Mouse (Mus musculus) stomach, postnatal 0 days (tissue): ENCODE data around the gene Baiap2. TPM values are rescaled to one million over a fixed set of nuclear protein-coding genes. Genes with fewer than 3 reads are reported as not detected.
A peak's percentile ranks its signal among the peaks of the same experiment; 100 is the strongest.

Source experiments
- ATAC-seq: fragments of 200-750 bp; cut with Nextera tagmentation; 2 replicates; pipeline ENCODE4 v1.8.0; 2017; ENCODE audit not compliant: low FRiP score, low TSS enrichment
- DNase-seq: peaks from one replicate; pipeline ENCODE4 v3.0.0-alpha.2; 2016; ENCODE audit warnings: low spot score
- H3K27ac ChIP-seq: fragments of 300-500 bp; sonication (generic); replicated peaks from 2 replicates; pipeline ENCODE4 v1.5.1; 2014; ENCODE audit warnings: mild to moderate bottlenecking, control low read depth
- H3K27me3 ChIP-seq: fragments of 300-500 bp; sonication (generic); 2 replicates; pipeline ENCODE4 v1.6.1; 2014; ENCODE audit warnings: low read length; ENCODE audit not compliant: control insufficient read depth, insufficient read depth
- H3K36me3 ChIP-seq: fragments of 300-500 bp; sonication (generic); 2 replicates; pipeline ENCODE4 v1.6.1; 2014; ENCODE audit warnings: low read length, mixed read lengths; ENCODE audit not compliant: control insufficient read depth, insufficient read depth
- H3K4me1 ChIP-seq: fragments of 300-500 bp; sonication (generic); replicated peaks from 2 replicates; pipeline ENCODE4 v1.6.1; 2014; ENCODE audit warnings: antibody characterized with exemption; ENCODE audit not compliant: control insufficient read depth, insufficient read depth
- H3K4me2 ChIP-seq: fragments of 300-500 bp; sonication (generic); replicated peaks from 2 replicates; pipeline ENCODE4 v1.6.1; 2014; ENCODE audit warnings: low read depth, mild to moderate bottlenecking, control low read depth, moderate library complexity
- H3K4me3 ChIP-seq: fragments of 300-500 bp; sonication (generic); 2 replicates; pipeline ENCODE4 v1.5.1; 2014; ENCODE audit warnings: low read depth, low read length, control low read depth
- H3K9ac ChIP-seq: fragments of 300-500 bp; sonication (generic); 2 replicates; pipeline ENCODE4 v1.6.1; 2014; ENCODE audit warnings: mild to moderate bottlenecking, low read length, control low read depth, mixed read lengths
- H3K9me3 ChIP-seq: fragments of 300-500 bp; sonication (generic); 2 replicates; pipeline ENCODE4 v1.6.1; 2016; ENCODE audit warnings: low read length; ENCODE audit not compliant: control insufficient read depth
- CTCF ChIP-seq: IDR thresholded peaks from 2 replicates; pipeline ENCODE4 v1.5.1; 2016; ENCODE audit warnings: antibody characterized with exemption, low read depth, mild to moderate bottlenecking, moderate library complexity
- EP300 ChIP-seq: optimal IDR thresholded peaks from 2 replicates; pipeline ENCODE3; 2016; ENCODE audit warnings: antibody characterized with exemption
- WGBS: fragments of 180-500 bp; shearing (Covaris S2); extraction: QIAGEN DNeasy Blood & Tissue Kit; methylation state at CpG from one replicate; pipeline ENCODE4 v1.1.7; 2014; 5-methylcytosine and 5-hydroxymethylcytosine counted together
- polyA plus RNA-seq: library from polyadenylated mRNA; unstranded; fragments of >200 nt; fragmentation: Nextera tagmentation; extraction: Ambion mirVana; gene quantifications from 2 replicates; pipeline ENCODE4 v1.2.1, GENCODE M21; 2015

Gene Baiap2
- polyA plus RNA-seq, 1 experiment from 2014 or later, result 35.1 TPM

DNA sequence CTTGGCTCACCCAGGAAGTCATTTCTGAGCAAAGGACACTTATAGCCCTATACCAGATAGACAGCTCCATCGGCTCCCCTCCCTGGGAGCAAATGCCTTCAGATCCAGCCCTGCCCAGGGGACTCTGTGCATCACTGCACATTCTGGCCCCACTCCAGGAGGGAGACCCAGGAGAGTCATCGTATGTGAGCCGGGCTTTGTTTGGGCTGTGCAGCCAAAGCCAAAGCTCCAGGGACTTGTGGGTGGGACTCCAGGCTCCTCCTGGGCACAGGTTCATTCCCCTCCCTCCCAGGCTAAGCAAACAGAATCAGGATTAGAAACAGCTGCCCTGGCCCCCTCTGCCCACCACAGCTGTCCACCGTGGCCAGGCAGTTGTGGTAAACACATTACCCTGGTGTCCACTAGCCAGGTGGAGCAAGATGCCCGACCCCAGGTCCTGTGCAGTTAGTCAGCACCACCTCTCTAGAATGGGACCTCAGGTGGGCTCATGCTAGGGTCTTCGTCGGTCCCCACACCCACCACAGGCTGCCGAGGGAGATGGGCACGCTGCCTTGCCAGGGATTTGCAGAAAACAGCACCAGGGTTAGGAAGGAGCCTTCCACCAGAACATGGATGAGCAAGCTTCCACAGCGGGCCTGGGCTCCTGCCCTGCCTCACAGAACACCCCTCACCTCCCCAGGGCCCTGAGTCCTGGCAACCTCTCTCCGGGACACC lies 103.4 kb downstream of the Baiap2 start:
- Histone ChIP-seq H3K4me2 (peak overlapping the region; percentile 95), H3K9ac (peak overlapping the region; percentile 65), H3K27ac (peak overlapping the region; percentile 35; the same call in 1 of the 2 replicates), H3K9me3 (no peaks in the 10 kb centered on the region), H3K27me3 (no peaks in the 10 kb centered on the region), H3K4me1 (peaks cover 6% of the 10 kb centered on the region), H3K36me3 (no peaks in the 10 kb centered on the region), H3K4me3 (peak overlapping the region; percentile 53)
- ATAC-seq (no peak), DNase-seq (no peak)
- 31% methylated on average over 11 of the region's 11 CpGs for WGBS
- no peak for TF ChIP-seq EP300

DNA sequence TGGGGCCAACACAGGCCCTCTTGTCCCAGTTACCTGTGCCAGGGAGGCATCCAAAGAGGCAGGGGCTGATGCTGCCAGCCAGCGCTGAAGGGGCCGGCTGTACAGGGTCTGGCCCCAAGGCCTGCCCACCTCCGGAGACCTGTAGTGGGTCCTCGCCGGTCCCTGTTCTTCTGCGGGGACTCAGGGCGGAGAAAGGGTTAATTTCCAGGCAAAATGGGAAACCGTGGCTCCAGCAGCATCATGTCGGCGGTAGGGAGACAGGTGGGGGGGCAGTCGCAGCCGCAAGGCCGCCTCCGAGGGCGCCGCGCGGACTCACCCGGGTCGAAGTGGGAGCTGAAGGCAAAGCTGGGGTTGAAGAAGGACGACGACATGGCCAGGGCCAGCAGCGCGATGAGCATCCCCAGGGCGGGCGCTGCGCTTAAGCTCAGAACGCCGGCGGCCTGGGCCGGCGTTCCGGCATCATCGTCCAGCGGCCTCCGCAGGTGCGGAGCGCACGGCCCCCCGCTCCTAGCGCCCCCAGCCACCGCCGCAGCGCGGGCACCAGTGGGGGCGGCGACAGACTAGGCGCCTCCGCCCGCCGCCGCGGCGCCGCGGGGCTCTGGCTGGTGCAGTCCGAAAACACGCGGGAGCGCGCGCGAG lies 104.1 kb downstream of the Baiap2 start, which contains the start of gene Aatk:
Gene Aatk (minus strand): TSS at position 615 of the 639 bp plus-strand sequence.
- H3K4me3 ChIP-seq, result peak within 1 kb of the TSS; percentile 53
- H3K27ac ChIP-seq, result peak within 1 kb of the TSS; percentile 35; the same call in 1 of the 2 replicates
- H3K4me1 ChIP-seq, result peaks cover 6% of the 10 kb centered on the region
- H3K4me2 ChIP-seq, result peak within 1 kb of the TSS; percentile 95
- no peak for ATAC-seq
- TF ChIP-seq EP300 (no peak), CTCF (no peak)
- H3K9ac ChIP-seq, result peak within 1 kb of the TSS; percentile 65
- no peaks in the 10 kb centered on the region for H3K9me3 ChIP-seq
- no peaks in the 10 kb centered on the region for H3K27me3 ChIP-seq
- WGBS, result 2% methylated on average over 35 of the region's 63 CpGs
- DNase-seq, result no peak
- H3K36me3 ChIP-seq, result no peaks in the 10 kb centered on the region

DNA sequence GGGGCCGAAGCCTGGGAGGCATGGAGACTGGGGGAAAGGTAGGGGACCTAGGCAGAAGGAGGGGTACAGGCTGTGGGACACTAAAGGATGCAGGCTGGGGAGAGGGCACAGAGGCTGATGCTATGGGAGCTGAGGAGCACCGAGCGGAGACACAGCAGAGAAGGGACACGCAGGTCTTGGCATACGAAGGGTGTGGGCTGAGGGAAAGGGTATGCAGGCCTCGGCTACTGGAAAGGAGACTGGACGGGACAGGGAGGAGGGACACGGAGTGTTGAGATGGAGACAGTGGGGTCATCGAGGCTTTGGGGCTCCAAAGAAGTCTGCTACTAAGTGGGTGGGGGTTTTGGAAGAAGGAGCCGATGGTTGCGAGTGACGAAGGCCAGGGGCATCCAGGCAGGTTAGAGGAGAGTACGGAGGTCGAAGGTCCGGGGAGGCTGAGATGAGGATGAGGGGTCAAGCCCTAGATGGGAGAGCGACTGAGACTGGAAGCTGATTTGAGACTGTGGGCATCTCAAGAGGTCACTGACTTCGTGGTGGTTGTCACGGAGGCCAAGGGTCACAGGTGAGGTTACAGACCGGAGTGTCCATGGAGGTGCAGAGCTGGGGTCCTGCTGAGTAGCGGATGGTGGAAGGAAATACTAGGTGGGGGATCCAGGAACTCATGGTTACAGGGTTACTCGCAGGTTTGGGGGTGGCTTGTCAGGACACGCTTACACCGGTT lies 105.1 kb downstream of the Baiap2 start:
- Histone ChIP-seq H3K4me2 (peak overlapping the region; percentile 95), H3K27ac (no peak overlapping the region), H3K4me1 (peaks cover 9% of the 10 kb centered on the region), H3K4me3 (peak overlapping the region; percentile 53; the same call in 1 of the 2 replicates), H3K9me3 (no peaks in the 10 kb centered on the region), H3K27me3 (no peaks in the 10 kb centered on the region), H3K36me3 (no peaks in the 10 kb centered on the region), H3K9ac (no peak overlapping the region)
- DNase-seq (no peak), ATAC-seq (no peak)
- TF ChIP-seq EP300, result no peak
- TF ChIP-seq CTCF, result no peak
- 17% methylated on average over 23 of the region's 23 CpGs for WGBS

DNA sequence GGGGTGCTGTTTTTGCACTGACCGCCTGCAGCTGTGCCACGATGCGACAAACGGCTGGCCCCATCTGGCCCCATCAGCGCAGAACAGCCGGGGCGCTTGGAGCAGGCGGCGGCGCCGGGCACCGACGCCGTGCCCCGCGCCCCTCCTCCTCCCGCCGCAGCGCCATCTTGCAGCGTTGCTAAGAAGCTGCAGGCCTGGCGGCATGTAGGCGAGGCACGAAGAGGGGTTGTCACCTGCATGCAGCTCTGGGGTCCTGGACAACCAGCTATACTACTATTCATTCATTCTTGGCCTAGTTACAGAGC lies 105.6 kb downstream of the Baiap2 start:
- ATAC-seq (peak; percentile 13; the same call in 1 of the 2 replicates), DNase-seq (peak; percentile 50)
- WGBS, result 29% methylated on average over 21 of the region's 23 CpGs
- H3K27ac ChIP-seq, result no peak overlapping the region
- H3K4me2 ChIP-seq, result peak overlapping the region; percentile 95; the same call in 1 of the 2 replicates
- H3K36me3 ChIP-seq, result no peaks in the 10 kb centered on the region
- no peak for TF ChIP-seq EP300
- TF ChIP-seq CTCF, result peak; percentile 47
- H3K9ac ChIP-seq, result no peak overlapping the region
- no peaks in the 10 kb centered on the region for H3K9me3 ChIP-seq
- H3K27me3 ChIP-seq, result no peaks in the 10 kb centered on the region
- H3K4me3 ChIP-seq, result no peak overlapping the region
- H3K4me1 ChIP-seq, result peaks cover 9% of the 10 kb centered on the region

DNA sequence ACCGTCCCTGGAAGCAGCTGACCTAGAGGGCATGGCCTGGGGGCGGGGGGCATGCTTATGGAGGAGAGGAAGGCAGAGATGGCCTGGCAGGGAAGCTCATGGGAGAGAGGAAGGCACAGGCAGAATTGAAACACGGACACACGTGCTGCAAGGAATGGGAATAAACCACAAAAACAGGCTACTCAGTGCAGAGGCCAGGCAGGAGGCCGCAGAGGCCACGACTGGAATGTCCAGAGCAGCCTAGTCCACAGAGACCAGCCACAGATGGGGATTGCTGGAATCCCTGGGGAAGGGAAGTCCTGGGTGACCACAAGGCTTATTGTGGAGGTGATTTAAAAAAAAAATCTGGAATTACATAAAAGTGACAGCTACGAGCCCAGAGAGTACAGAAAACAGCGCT lies 106.5 kb downstream of the Baiap2 start:
- Histone ChIP-seq H3K9ac (no peak overlapping the region), H3K4me3 (no peak overlapping the region), H3K36me3 (no peaks in the 10 kb centered on the region), H3K27ac (no peak overlapping the region), H3K27me3 (no peaks in the 10 kb centered on the region), H3K4me2 (no peak overlapping the region), H3K9me3 (no peaks in the 10 kb centered on the region), H3K4me1 (peaks cover 9% of the 10 kb centered on the region)
- ATAC-seq (no peak), DNase-seq (no peak)
- 80% methylated on average over 8 of the region's 8 CpGs for WGBS
- TF ChIP-seq EP300 (no peak), CTCF (no peak)
